Mouse (Mus musculus) bone marrow macrophage, adult 2 months (primary cell): ENCODE measurements at regions not wholly inside any gene's neighbourhood (a gene's known extent, or its start where the extent isn't known, plus 50 kb on each side); places are given as distances from the start of the nearest gene placed in this dataset.

Experiments used
- CTCF ChIP-seq: IDR thresholded peaks from 2 replicates; pipeline ENCODE4 v1.5.1; 2012; ENCODE audit warnings: low read depth, mild to moderate bottlenecking, low read length, moderate library complexity
- POLR2A ChIP-seq: IDR thresholded peaks from 2 replicates; pipeline ENCODE4 v1.6.1; 2012; ENCODE audit warnings: mild to moderate bottlenecking, low read depth, low read length, borderline replicate concordance

DNA sequence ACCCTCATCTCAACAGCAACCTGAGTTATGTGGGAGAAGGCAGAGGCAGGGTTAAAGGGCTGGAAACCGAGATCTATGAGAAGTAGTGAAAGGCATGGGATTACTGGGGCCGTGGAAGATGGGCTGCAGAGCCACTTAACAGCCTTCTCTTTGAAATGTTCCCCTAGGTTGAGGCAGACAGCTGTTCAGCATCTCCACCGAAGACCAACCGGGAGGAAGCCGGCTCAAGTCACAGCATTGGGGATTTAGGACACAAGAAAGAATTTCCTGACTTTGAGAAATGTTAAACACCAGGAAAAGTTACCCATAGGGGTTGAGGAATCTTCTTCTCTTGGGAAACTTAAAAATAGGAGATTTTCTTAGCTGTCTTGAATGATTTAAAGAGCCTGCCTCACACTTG lies 283.4 kb upstream of the Pard3b start:
- TF ChIP-seq CTCF (no peak), POLR2A (no peak)
